Mouse (Mus musculus) forebrain, embryonic 15.5 days (tissue): Measurements from ENCODE around the gene Eaf1. TPM values are rescaled to one million over a fixed set of nuclear protein-coding genes. Genes with fewer than 3 reads are reported as not detected.

Source experiments
- ATAC-seq: fragments of 200-750 bp; cut with Nextera tagmentation; replicated peaks from 2 replicates; pipeline ENCODE4 v1.8.0; 2017; ENCODE audit warnings: mild to moderate bottlenecking, moderate TSS enrichment, moderate library complexity
- H3K27ac ChIP-seq: fragments of 300-500 bp; sonication (generic); replicated peaks from 2 replicates; pipeline ENCODE4 v1.5.1; 2015; ENCODE audit warnings: mild to moderate bottlenecking, inconsistent platforms
- H3K27me3 ChIP-seq: fragments of 300-500 bp; sonication (generic); 2 replicates; pipeline ENCODE4 v1.6.1; 2015; ENCODE audit warnings: inconsistent platforms
- H3K36me3 ChIP-seq: fragments of 300-500 bp; sonication (generic); 2 replicates; pipeline ENCODE4 v1.6.1; 2015; ENCODE audit warnings: mild to moderate bottlenecking, inconsistent platforms
- H3K4me1 ChIP-seq: fragments of 300-500 bp; sonication (generic); 2 replicates; pipeline ENCODE4 v1.6.1; 2015; ENCODE audit warnings: inconsistent platforms
- H3K4me2 ChIP-seq: fragments of 300-500 bp; sonication (generic); replicated peaks from 2 replicates; pipeline ENCODE4 v1.6.1; 2015; ENCODE audit warnings: mild to moderate bottlenecking, inconsistent platforms
- H3K4me3 ChIP-seq: fragments of 300-500 bp; sonication (generic); 2 replicates; pipeline ENCODE4 v1.5.1; 2015; ENCODE audit warnings: mild to moderate bottlenecking, inconsistent platforms
- H3K9ac ChIP-seq: fragments of 300-500 bp; sonication (generic); replicated peaks from 2 replicates; pipeline ENCODE4 v1.6.1; 2015; ENCODE audit warnings: mild to moderate bottlenecking, inconsistent platforms
- H3K9me3 ChIP-seq: fragments of 300-500 bp; sonication (generic); 2 replicates; pipeline ENCODE4 v1.6.1; 2016; ENCODE audit warnings: inconsistent platforms
- WGBS: fragments of 180-500 bp; shearing (Covaris S2); methylation state at CpG from one replicate; pipeline ENCODE4 v1.1.7; 2015; ENCODE audit warnings: mixed read lengths; 5-methylcytosine and 5-hydroxymethylcytosine counted together
- polyA plus RNA-seq: library from polyadenylated mRNA; unstranded; fragments of >200 nt; fragmentation: Nextera tagmentation; extraction: Ambion mirVana; gene quantifications from 2 replicates; pipeline ENCODE4 v1.2.1, GENCODE M21; 2015

Eaf1 gene
- polyA plus RNA-seq, 1 experiment from 2014 or later, result 11.2 TPM

GRCm38 (mm10) chr14:31557784-31558183, 63.6 kb downstream of the Eaf1 start:
- Histone ChIP-seq H3K9me3 (no peaks in the 10 kb centered on the region), H3K36me3 (no peaks in the 10 kb centered on the region), H3K9ac (no peak overlapping the region), H3K4me2 (no peak overlapping the region), H3K27ac (no peak overlapping the region), H3K4me1 (no peaks in the 10 kb centered on the region), H3K4me3 (no peak overlapping the region), H3K27me3 (no peaks in the 10 kb centered on the region)
- 85% methylated on average over 9 of the region's 9 CpGs for WGBS
- no peak for ATAC-seq

GRCm38 (mm10) chr14:31559216-31559615, 65.0 kb downstream of the Eaf1 start:
- no peaks in the 10 kb centered on the region for H3K9me3 ChIP-seq
- ATAC-seq, result no peak
- no peak overlapping the region for H3K4me3 ChIP-seq
- no peaks in the 10 kb centered on the region for H3K4me1 ChIP-seq
- H3K9ac ChIP-seq, result no peak overlapping the region
- WGBS, result 66% methylated on average over 5 of the region's 5 CpGs
- no peak overlapping the region for H3K27ac ChIP-seq
- no peaks in the 10 kb centered on the region for H3K36me3 ChIP-seq
- H3K27me3 ChIP-seq, result no peaks in the 10 kb centered on the region
- no peak overlapping the region for H3K4me2 ChIP-seq

Other genes with a start within 250 kb of the Eaf1 start
- gene Phf7, start 243.1 kb upstream of the Eaf1 start, polyA plus RNA-seq, result 11.9 and 13.1 TPM in 2 replicates
- 132 and 136 TPM in 2 replicates for gene Bap1, start 242.9 kb upstream of the Eaf1 start, polyA plus RNA-seq
- gene Dnah1, start 170.5 kb upstream of the Eaf1 start, polyA plus RNA-seq, result 3.2 and 3.9 TPM in 2 replicates
- gene Capn7, start 157.8 kb upstream of the Eaf1 start, polyA plus RNA-seq, result 61.3 and 66.1 TPM in 2 replicates
- 111 and 115 TPM in 2 replicates for gene Sh3bp5, start 58.3 kb upstream of the Eaf1 start, polyA plus RNA-seq
- gene Mettl6, start 641 bp downstream of the Eaf1 start, polyA plus RNA-seq, result 55.4 and 62.4 TPM in 2 replicates
- not detected in 2 replicates for gene Colq, start 96.9 kb downstream of the Eaf1 start, polyA plus RNA-seq
- 0.37 and 0.78 TPM in 2 replicates for gene Gm49387, start 146.5 kb downstream of the Eaf1 start, polyA plus RNA-seq
- gene Btd, start 146.6 kb downstream of the Eaf1 start, polyA plus RNA-seq, result 15.1 and 16.6 TPM in 2 replicates
- 5.9 and 9.3 TPM in 2 replicates for gene Hacl1, start 146.9 kb downstream of the Eaf1 start, polyA plus RNA-seq